Mouse (Mus musculus) kidney, postnatal 0 days (tissue): ENCODE data around the gene Sdk1. TPM values are rescaled to one million over a fixed set of nuclear protein-coding genes. Genes with fewer than 3 reads are reported as not detected.

Experiments
- ATAC-seq: fragments of 200-750 bp; cut with Nextera tagmentation; replicated peaks from 2 replicates; pipeline ENCODE4 v1.8.0; 2017; ENCODE audit warnings: low read depth, moderate number of reproducible peaks, moderate TSS enrichment, moderate library complexity; ENCODE audit not compliant: low FRiP score
- DNase-seq: peaks from one replicate; pipeline ENCODE4 v3.0.0-alpha.2; 2016; ENCODE audit warnings: low spot score
- H3K27ac ChIP-seq: fragments of 300-500 bp; sonication (generic); 2 replicates; pipeline ENCODE4 v1.5.1; 2014; ENCODE audit warnings: mild to moderate bottlenecking
- H3K27me3 ChIP-seq: fragments of 300-500 bp; sonication (generic); 2 replicates; pipeline ENCODE4 v1.6.1; 2014; ENCODE audit warnings: low read length, mixed read lengths; ENCODE audit not compliant: insufficient read depth
- H3K36me3 ChIP-seq: fragments of 300-500 bp; sonication (generic); 2 replicates; pipeline ENCODE4 v1.6.1; 2014; ENCODE audit warnings: low read length, mixed read lengths; ENCODE audit not compliant: insufficient read depth
- H3K4me1 ChIP-seq: fragments of 300-500 bp; sonication (generic); replicated peaks from 2 replicates; pipeline ENCODE4 v1.6.1; 2014; ENCODE audit warnings: antibody characterized with exemption, low read length, mixed read lengths; ENCODE audit not compliant: insufficient read depth
- H3K4me2 ChIP-seq: fragments of 300-500 bp; sonication (generic); 2 replicates; pipeline ENCODE4 v1.6.1; 2014; ENCODE audit warnings: mild to moderate bottlenecking, low read length, moderate library complexity, mixed read lengths
- H3K4me3 ChIP-seq: fragments of 300-500 bp; sonication (generic); replicated peaks from 2 replicates; pipeline ENCODE4 v1.5.1; 2014; ENCODE audit warnings: low read depth, low read length
- H3K9ac ChIP-seq: fragments of 300-500 bp; sonication (generic); 2 replicates; pipeline ENCODE4 v1.6.1; 2014; ENCODE audit warnings: low read depth, low read length
- H3K9me3 ChIP-seq: fragments of 300-500 bp; sonication (generic); replicated peaks from 2 replicates; pipeline ENCODE4 v1.6.1; 2016; ENCODE audit warnings: low read length, inconsistent platforms, mixed read lengths
- CTCF ChIP-seq: IDR thresholded peaks from 2 replicates; pipeline ENCODE4 v1.5.1; 2016; ENCODE audit warnings: antibody characterized with exemption, low read depth, mild to moderate bottlenecking, moderate library complexity
- WGBS: fragments of 180-500 bp; shearing (Covaris S2); extraction: QIAGEN DNeasy Blood & Tissue Kit; methylation state at CpG from one replicate; pipeline ENCODE4 v1.1.7; 2014; 5-methylcytosine and 5-hydroxymethylcytosine counted together
- polyA plus RNA-seq: library from polyadenylated mRNA; unstranded; fragments of >200 nt; fragmentation: Nextera tagmentation; extraction: Ambion mirVana; gene quantifications from 2 replicates; pipeline ENCODE4 v1.2.1, GENCODE M21; 2015

The Sdk1 gene
- polyA plus RNA-seq, 1 experiment from 2014 or later: 2.1 TPM

- Histone ChIP-seq H3K4me3 (no peak overlapping the region), H3K4me1 (no peaks in the 10 kb centered on the region), H3K27ac (no peak overlapping the region), H3K36me3 (no peaks in the 10 kb centered on the region), H3K9me3 (no peaks in the 10 kb centered on the region), H3K9ac (no peak overlapping the region), H3K27me3 (no peaks in the 10 kb centered on the region), H3K4me2 (no peak overlapping the region)
- DNase-seq: no peak
- WGBS: 96% methylated on average over 4 of the region's 4 CpGs
- TF ChIP-seq CTCF: peak; percentile 42
- no peak for ATAC-seq
These were observed 909.5 kb downstream of the Sdk1 start for GRCm38 (mm10) chr5:142150756-142151155.

GRCm38 (mm10) chr5:142156868-142157852 is 915.9 kb downstream of the Sdk1 start:
- Histone ChIP-seq H3K27me3 (no peaks in the 10 kb centered on the region), H3K4me1 (no peaks in the 10 kb centered on the region), H3K9ac (no peak overlapping the region), H3K27ac (no peak overlapping the region), H3K4me2 (no peak overlapping the region), H3K4me3 (no peak overlapping the region), H3K9me3 (no peaks in the 10 kb centered on the region), H3K36me3 (no peaks in the 10 kb centered on the region)
- DNase-seq: peak; percentile 47
- ATAC-seq: no peak
- TF ChIP-seq CTCF: no peak
- 45% methylated on average over 17 of the region's 17 CpGs for WGBS

- H3K36me3 ChIP-seq: no peaks in the 10 kb centered on the region
- H3K27me3 ChIP-seq: no peaks in the 10 kb centered on the region
- peaks cover 5% of the 10 kb centered on the region; the same call in 1 of the 2 replicates for H3K9me3 ChIP-seq
- no peaks in the 10 kb centered on the region for H3K4me1 ChIP-seq
- no peak overlapping the region for H3K9ac ChIP-seq
- peak; percentile 57; the same call in 1 of the 2 replicates for ATAC-seq
- H3K4me3 ChIP-seq: no peak overlapping the region
- no peak overlapping the region for H3K27ac ChIP-seq
- peak; percentile 62 for DNase-seq
- TF ChIP-seq CTCF: no peak
- no peak overlapping the region for H3K4me2 ChIP-seq
- WGBS: 55% methylated on average over 4 of the region's 4 CpGs
These were observed 922.2 kb downstream of the Sdk1 start for GRCm38 (mm10) chr5:142163483-142163882.

- TF ChIP-seq CTCF: no peak
- Histone ChIP-seq H3K4me3 (no peak overlapping the region), H3K36me3 (0 out of 2 replicates have a peak, but pooled peaks cover 3% of the 10 kb centered on the region), H3K27ac (no peak overlapping the region), H3K4me1 (no peaks in the 10 kb centered on the region), H3K9ac (no peak overlapping the region), H3K4me2 (no peak overlapping the region), H3K27me3 (no peaks in the 10 kb centered on the region), H3K9me3 (no peaks in the 10 kb centered on the region)
- DNase-seq (no peak), ATAC-seq (no peak)
- WGBS: 81% methylated on average over 4 of the region's 4 CpGs
These were observed 932.3 kb downstream of the Sdk1 start for GRCm38 (mm10) chr5:142173636-142174035.

GRCm38 (mm10) chr5:142178164-142178563 is 936.9 kb downstream of the Sdk1 start:
- no peak for DNase-seq
- H3K36me3 ChIP-seq: 0 out of 2 replicates have a peak, but pooled peaks cover 3% of the 10 kb centered on the region
- no peak overlapping the region for H3K4me2 ChIP-seq
- no peak overlapping the region for H3K4me3 ChIP-seq
- no peaks in the 10 kb centered on the region for H3K9me3 ChIP-seq
- no peaks in the 10 kb centered on the region for H3K27me3 ChIP-seq
- WGBS: 64% methylated on average over 8 of the region's 8 CpGs
- no peak for TF ChIP-seq CTCF
- no peak overlapping the region for H3K9ac ChIP-seq
- ATAC-seq: no peak
- no peaks in the 10 kb centered on the region for H3K4me1 ChIP-seq
- H3K27ac ChIP-seq: no peak overlapping the region

GRCm38 (mm10) chr5:142179304-142179703 is 938.0 kb downstream of the Sdk1 start:
- WGBS: 47% methylated on average over 11 of the region's 11 CpGs
- peak; percentile 37 for DNase-seq
- no peak for TF ChIP-seq CTCF
- Histone ChIP-seq H3K4me3 (no peak overlapping the region), H3K4me1 (no peaks in the 10 kb centered on the region), H3K9me3 (no peaks in the 10 kb centered on the region), H3K36me3 (0 out of 2 replicates have a peak, but pooled peaks cover 3% of the 10 kb centered on the region), H3K9ac (no peak overlapping the region), H3K4me2 (no peak overlapping the region), H3K27ac (no peak overlapping the region), H3K27me3 (no peaks in the 10 kb centered on the region)
- ATAC-seq: 0 out of 2 replicates have a peak, but pooled peaks have one; percentile 56
